Mouse (Mus musculus) cerebellum, postnatal 10 days (tissue): ENCODE measurements around the gene Man1c1.

Experiments
- DNase-seq, 2 experiments: peaks; one replicate each; pipeline ENCODE4 v3.0.0; 2021; ENCODE audit warnings: mixed read lengths in 2 of 2

Man1c1 gene

GRCm38 (mm10) chr4:134601981-134602380, 102.1 kb downstream of the Man1c1 start:
- DNase-seq = no peak

GRCm38 (mm10) chr4:134601404-134601803, 102.7 kb downstream of the Man1c1 start:
- peak in 1 of 2 experiments; percentile 26 for DNase-seq

- DNase-seq = no peak
These were observed 103.3 kb downstream of the Man1c1 start for GRCm38 (mm10) chr4:134600777-134601176.

- DNase-seq = peak; percentile 76 to 86
These were observed 104.0 kb downstream of the Man1c1 start for GRCm38 (mm10) chr4:134600060-134600459.

GRCm38 (mm10) chr4:134596816-134597692, 107.0 kb downstream of the Man1c1 start:
- DNase-seq = peak in 1 of 2 experiments; percentile 60

- DNase-seq = no peak
These were observed 109.2 kb downstream of the Man1c1 start for GRCm38 (mm10) chr4:134594731-134595439.

GRCm38 (mm10) chr4:134592442-134592841, 111.6 kb downstream of the Man1c1 start:
- peak in 1 of 2 experiments; percentile 47 for DNase-seq

GRCm38 (mm10) chr4:134591506-134592061, 112.5 kb downstream of the Man1c1 start:
- peak; percentile 98 for DNase-seq

- peak; percentile 61 to 71 for DNase-seq
These were observed 113.7 kb downstream of the Man1c1 start for GRCm38 (mm10) chr4:134590227-134590926.

- peak; percentile 57 to 61 for DNase-seq
These were observed 114.3 kb downstream of the Man1c1 start for GRCm38 (mm10) chr4:134589786-134590185.

- peak; percentile 63 to 75 for DNase-seq
These were observed 115.1 kb downstream of the Man1c1 start for GRCm38 (mm10) chr4:134588951-134589350.

GRCm38 (mm10) chr4:134588287-134588686, 115.8 kb downstream of the Man1c1 start:
- DNase-seq = no peak

GRCm38 (mm10) chr4:134587636-134588197, 116.4 kb downstream of the Man1c1 start:
- peak; percentile 65 to 70 for DNase-seq

GRCm38 (mm10) chr4:134586631-134587030, 117.5 kb downstream of the Man1c1 start:
- DNase-seq = no peak

GRCm38 (mm10) chr4:134586126-134586525, 118.0 kb downstream of the Man1c1 start:
- DNase-seq = no peak

GRCm38 (mm10) chr4:134583513-134583912, 120.6 kb downstream of the Man1c1 start:
- DNase-seq = peak; percentile 55 to 62

GRCm38 (mm10) chr4:134581365-134581764, 122.7 kb downstream of the Man1c1 start:
- peak; percentile 70 to 80 for DNase-seq

- DNase-seq = peak; percentile 82 to 91
These were observed 123.5 kb downstream of the Man1c1 start for GRCm38 (mm10) chr4:134580351-134581148.

- peak; percentile 52 to 68 for DNase-seq
These were observed 124.5 kb downstream of the Man1c1 start for GRCm38 (mm10) chr4:134579620-134580019.

GRCm38 (mm10) chr4:134579212-134579611, 124.9 kb downstream of the Man1c1 start:
- DNase-seq = peak in 1 of 2 experiments; percentile 42

- DNase-seq = peak; percentile 67 to 81
These were observed 125.7 kb downstream of the Man1c1 start for GRCm38 (mm10) chr4:134578407-134578806.
